Mouse (Mus musculus) CH12.LX (cell line): ENCODE data around the gene Eml3. TPM values are rescaled to one million over a fixed set of nuclear protein-coding genes. Genes with fewer than 3 reads are reported as not detected.
A peak's percentile ranks its signal among the peaks of the same experiment; 100 is the strongest.

ENCODE experiments used
- DNase-seq: peaks from one replicate; pipeline ENCODE4 v3.0.0-alpha.2; 2013; ENCODE audit errors: extremely low read depth
- H3K27ac ChIP-seq: 2 replicates; pipeline ENCODE4 v1.5.1; 2012; ENCODE audit warnings: low read depth, mild to moderate bottlenecking, control low read depth, moderate library complexity; ENCODE audit not compliant: insufficient read depth
- H3K27me3 ChIP-seq: replicated peaks from 2 replicates; pipeline ENCODE3; 2012; ENCODE audit warnings: inconsistent platforms
- H3K36me3 ChIP-seq, 2 experiments: replicated peaks in 1 of 2; 2 replicates each; pipeline versions ENCODE3 to v1.6.1; 2012; ENCODE audit warnings: inconsistent platforms in 1 of 2, low read length in 1 of 2, mild to moderate bottlenecking in 1 of 2, mixed read lengths in 1 of 2, moderate library complexity in 1 of 2; ENCODE audit not compliant: control insufficient read depth in 1 of 2, insufficient read depth in 1 of 2
- H3K4me1 ChIP-seq, 2 experiments: 2 replicates each; pipeline ENCODE4 v1.6.1; 2012; ENCODE audit warnings: inconsistent platforms in 1 of 2, moderate library complexity in 1 of 2; ENCODE audit not compliant: insufficient read depth in 2 of 2, control insufficient read depth in 1 of 2
- H3K4me2 ChIP-seq: 2 replicates; pipeline ENCODE4 v1.6.1; 2012; ENCODE audit warnings: low read depth, mild to moderate bottlenecking, control low read depth; ENCODE audit not compliant: poor library complexity, insufficient read depth, severe bottlenecking
- H3K4me3 ChIP-seq, 3 experiments: fragments of 150-350 bp in 1 of 3; sonication (generic) in 1 of 3; replicated peaks in 1 of 3; 2 replicates each; pipeline versions ENCODE3 to v1.5.1; 2011 to 2012; ENCODE audit warnings: low read depth in 2 of 3, low read length in 2 of 3, mild to moderate bottlenecking in 2 of 3, moderate library complexity in 2 of 3, control low read depth in 1 of 3, improper control_type of control experiment in 1 of 3, inconsistent platforms in 1 of 3, mixed read lengths in 1 of 3; ENCODE audit not compliant: poor library complexity in 1 of 3
- H3K79me2 ChIP-seq: replicated peaks from 2 replicates; pipeline ENCODE4 v1.6.1; 2012; ENCODE audit warnings: mild to moderate bottlenecking, moderate library complexity; ENCODE audit not compliant: control insufficient read depth, poor library complexity, insufficient read depth, severe bottlenecking; ENCODE audit errors: extremely low read depth
- H3K9ac ChIP-seq: 2 replicates; pipeline ENCODE4 v1.6.1; 2012; ENCODE audit warnings: low read depth, mild to moderate bottlenecking, control low read depth, moderate library complexity; ENCODE audit not compliant: insufficient read depth
- H3K9me3 ChIP-seq: replicated peaks from 2 replicates; pipeline ENCODE3; 2012; ENCODE audit warnings: low read length, inconsistent platforms, mixed read lengths
- BHLHE40 ChIP-seq: IDR thresholded peaks from 2 replicates; pipeline ENCODE4 v1.6.1; 2011; ENCODE audit warnings: mild to moderate bottlenecking, low read depth, low read length, improper control_type of control experiment
- CHD1 ChIP-seq: IDR thresholded peaks from 2 replicates; pipeline ENCODE4 v1.6.1; 2012; ENCODE audit warnings: low read depth, low read length, improper control_type of control experiment, inconsistent platforms
- CHD2 ChIP-seq: IDR thresholded peaks from 2 replicates; pipeline ENCODE4 v1.6.1; 2011; ENCODE audit warnings: low read length, improper control_type of control experiment
- CTCF ChIP-seq, 2 experiments: IDR thresholded peaks in 1 of 2; conservative IDR thresholded peaks in 1 of 2; 2 replicates each; pipeline ENCODE4 v1.5.1; 2011 to 2012; ENCODE audit warnings: low read depth in 2 of 2, low read length in 2 of 2, improper control_type of control experiment in 1 of 2, inconsistent platforms in 1 of 2, mild to moderate bottlenecking in 1 of 2, moderate library complexity in 1 of 2
- E2F4 ChIP-seq: IDR thresholded peaks from 2 replicates; pipeline ENCODE4 v1.6.1; 2011; ENCODE audit warnings: low read depth, low read length, improper control_type of control experiment; ENCODE audit not compliant: insufficient replicate concordance
- ELF1 ChIP-seq: IDR thresholded peaks from 2 replicates; pipeline ENCODE4 v1.6.1; 2014; ENCODE audit warnings: low read depth, mild to moderate bottlenecking, inconsistent platforms, low read length, improper control_type of control experiment
- EP300 ChIP-seq: IDR thresholded peaks from 2 replicates; pipeline ENCODE4 v1.6.1; 2011; ENCODE audit warnings: low read length, improper control_type of control experiment
- ETS1 ChIP-seq: conservative IDR thresholded peaks from 2 replicates; pipeline ENCODE4 v1.6.1; 2012; ENCODE audit warnings: low read depth, mild to moderate bottlenecking, inconsistent platforms, low read length, improper control_type of control experiment, moderate library complexity
- GABPA ChIP-seq: IDR thresholded peaks from 2 replicates; pipeline ENCODE4 v1.6.1; 2012; ENCODE audit warnings: low read depth, low read length, improper control_type of control experiment, inconsistent platforms; ENCODE audit not compliant: insufficient replicate concordance
- HCFC1 ChIP-seq: IDR thresholded peaks from 2 replicates; pipeline ENCODE4 v1.6.1; 2012; ENCODE audit warnings: low read depth, mild to moderate bottlenecking, inconsistent platforms, low read length, improper control_type of control experiment
- IRF4 ChIP-seq: IDR thresholded peaks from 2 replicates; pipeline ENCODE4 v1.6.1; 2014; ENCODE audit warnings: low read depth, mild to moderate bottlenecking, inconsistent platforms, low read length, improper control_type of control experiment
- JUN ChIP-seq: IDR thresholded peaks from 2 replicates; pipeline ENCODE4 v1.6.1; 2011; ENCODE audit warnings: low read depth, mild to moderate bottlenecking, low read length, improper control_type of control experiment, moderate library complexity; ENCODE audit not compliant: insufficient read depth
- JUND ChIP-seq: conservative IDR thresholded peaks from 2 replicates; pipeline ENCODE4 v1.6.1; 2011; ENCODE audit warnings: low read depth, low read length, improper control_type of control experiment
- KAT2A ChIP-seq: IDR thresholded peaks from 2 replicates; pipeline ENCODE4 v1.6.1; 2012; ENCODE audit warnings: low read length, improper control_type of control experiment, inconsistent platforms; ENCODE audit not compliant: insufficient replicate concordance
- MAFK ChIP-seq: IDR thresholded peaks from 2 replicates; pipeline ENCODE4 v1.6.1; 2011; ENCODE audit warnings: low read length, improper control_type of control experiment; ENCODE audit not compliant: insufficient replicate concordance
- MAX ChIP-seq: IDR thresholded peaks from 2 replicates; pipeline ENCODE4 v1.6.1; 2011; ENCODE audit warnings: low read length, improper control_type of control experiment
- MAZ ChIP-seq: IDR thresholded peaks from 2 replicates; pipeline ENCODE4 v1.6.1; 2012; ENCODE audit warnings: low read depth, mild to moderate bottlenecking, inconsistent platforms, low read length, improper control_type of control experiment, moderate library complexity
- MEF2A ChIP-seq: IDR thresholded peaks from 2 replicates; pipeline ENCODE4 v1.6.1; 2014; ENCODE audit warnings: low read depth, mild to moderate bottlenecking, inconsistent platforms, low read length, improper control_type of control experiment, borderline replicate concordance
- MXI1 ChIP-seq: IDR thresholded peaks from 2 replicates; pipeline ENCODE4 v1.6.1; 2011; ENCODE audit warnings: mild to moderate bottlenecking, low read depth, low read length, improper control_type of control experiment
- MYC ChIP-seq: IDR thresholded peaks from 2 replicates; pipeline ENCODE4 v1.6.1; 2011; ENCODE audit warnings: low read depth, mild to moderate bottlenecking, improper control_type of control experiment, low read length
- NELFE ChIP-seq: IDR thresholded peaks from 2 replicates; pipeline ENCODE4 v1.6.1; 2011; ENCODE audit warnings: low read depth, low read length, improper control_type of control experiment
- NRF1 ChIP-seq: IDR thresholded peaks from 2 replicates; pipeline ENCODE4 v1.6.1; 2014; ENCODE audit warnings: low read depth, mild to moderate bottlenecking, inconsistent platforms, low read length, improper control_type of control experiment, moderate library complexity
- PAX5 ChIP-seq: IDR thresholded peaks from 2 replicates; pipeline ENCODE4 v1.6.1; 2012; ENCODE audit warnings: low read length, inconsistent platforms, mixed read lengths
- POLR2A ChIP-seq: IDR thresholded peaks from 2 replicates; pipeline ENCODE4 v1.6.1; 2011; ENCODE audit warnings: low read depth, mild to moderate bottlenecking, improper control_type of control experiment, low read length
- POLR2AphosphoS2 ChIP-seq: IDR thresholded peaks from 2 replicates; pipeline ENCODE4 v1.6.1; 2011; ENCODE audit warnings: low read depth, low read length, improper control_type of control experiment
- RAD21 ChIP-seq: IDR thresholded peaks from 2 replicates; pipeline ENCODE4 v1.6.1; 2011; ENCODE audit warnings: low read depth, mild to moderate bottlenecking, low read length, improper control_type of control experiment, moderate library complexity
- RCOR1 ChIP-seq: conservative IDR thresholded peaks from 2 replicates; pipeline ENCODE4 v1.6.1; 2012; ENCODE audit warnings: low read depth, mild to moderate bottlenecking, inconsistent platforms, low read length, improper control_type of control experiment
- SIN3A ChIP-seq: IDR thresholded peaks from 2 replicates; pipeline ENCODE4 v1.6.1; 2012; ENCODE audit warnings: low read length, improper control_type of control experiment, inconsistent platforms
- SMC3 ChIP-seq: IDR thresholded peaks from 2 replicates; pipeline ENCODE4 v1.6.1; 2011; ENCODE audit warnings: low read depth, low read length, improper control_type of control experiment
- TBP ChIP-seq: conservative IDR thresholded peaks from 2 replicates; pipeline ENCODE4 v1.6.1; 2011; ENCODE audit warnings: low read depth, low read length, improper control_type of control experiment
- TCF12 ChIP-seq: IDR thresholded peaks from 2 replicates; pipeline ENCODE4 v1.6.1; 2014; ENCODE audit warnings: low read depth, mild to moderate bottlenecking, inconsistent platforms, low read length, improper control_type of control experiment
- UBTF ChIP-seq: IDR thresholded peaks from 2 replicates; pipeline ENCODE4 v1.6.1; 2012; ENCODE audit warnings: low read depth, mild to moderate bottlenecking, inconsistent platforms, low read length, improper control_type of control experiment, moderate library complexity
- USF1 ChIP-seq: IDR thresholded peaks from 2 replicates; pipeline ENCODE4 v1.6.1; 2014; ENCODE audit warnings: low read depth, mild to moderate bottlenecking, inconsistent platforms, low read length, improper control_type of control experiment
- USF2 ChIP-seq: conservative IDR thresholded peaks from 2 replicates; pipeline ENCODE4 v1.6.1; 2011; ENCODE audit warnings: low read depth, low read length, improper control_type of control experiment
- ZC3H11A ChIP-seq: IDR thresholded peaks from 2 replicates; pipeline ENCODE4 v1.6.1; 2012; ENCODE audit warnings: low read depth, mild to moderate bottlenecking, inconsistent platforms, low read length, improper control_type of control experiment
- ZKSCAN1 ChIP-seq: IDR thresholded peaks from 2 replicates; pipeline ENCODE4 v1.6.1; 2012; ENCODE audit warnings: low read depth, inconsistent platforms, low read length, improper control_type of control experiment, borderline replicate concordance
- ZMIZ1 ChIP-seq: IDR thresholded peaks from 2 replicates; pipeline ENCODE4 v1.6.1; 2012; ENCODE audit warnings: low read depth, mild to moderate bottlenecking, inconsistent platforms, low read length, improper control_type of control experiment
- ZNF384 ChIP-seq: IDR thresholded peaks from 2 replicates; pipeline ENCODE4 v1.6.1; 2012; ENCODE audit warnings: low read depth, low read length, improper control_type of control experiment, inconsistent platforms
- dilution Hi-C: fragments of 300-500 bp; cut with MboI; formaldehyde crosslinking; loops from 2 replicates; pipeline ENCODE4 v1.14.3; 2020; ENCODE audit warnings: low sequenced_read_pairs; ENCODE audit not compliant: extremely low pct_unique_long_range_greater_than_20kb, extremely low pct_ligation_motif_present
- in situ Hi-C: fragments of 300-500 bp; cut with MboI; formaldehyde crosslinking; loops from 3 replicates; pipeline ENCODE4 v1.14.3; 2019; ENCODE audit warnings: low sequenced_read_pairs, low pct_ligation_motif_present, low pct_unique_long_range_greater_than_20kb, mixed read lengths
- polyA plus RNA-seq: library from polyadenylated mRNA; unstranded; fragments of >175 nt; gene quantifications from 2 replicates; pipeline ENCODE4 v1.2.1, GENCODE M21; 2012; ENCODE audit warnings: low read depth; ENCODE audit not compliant: insufficient read length
- total RNA-seq, 2 experiments: library from RNA; depleted of rRNA; stranded (reverse); fragments of 300-350 nt in 1 of 2; fragments of >200 nt in 1 of 2; gene quantifications; 2 replicates each; pipeline ENCODE4 v1.2.3; 2012 to 2014

The Eml3 gene
- total and polyA plus RNA-seq, 3 experiments: 18.7 to 37.3 (median 33.3) TPM

DNA sequence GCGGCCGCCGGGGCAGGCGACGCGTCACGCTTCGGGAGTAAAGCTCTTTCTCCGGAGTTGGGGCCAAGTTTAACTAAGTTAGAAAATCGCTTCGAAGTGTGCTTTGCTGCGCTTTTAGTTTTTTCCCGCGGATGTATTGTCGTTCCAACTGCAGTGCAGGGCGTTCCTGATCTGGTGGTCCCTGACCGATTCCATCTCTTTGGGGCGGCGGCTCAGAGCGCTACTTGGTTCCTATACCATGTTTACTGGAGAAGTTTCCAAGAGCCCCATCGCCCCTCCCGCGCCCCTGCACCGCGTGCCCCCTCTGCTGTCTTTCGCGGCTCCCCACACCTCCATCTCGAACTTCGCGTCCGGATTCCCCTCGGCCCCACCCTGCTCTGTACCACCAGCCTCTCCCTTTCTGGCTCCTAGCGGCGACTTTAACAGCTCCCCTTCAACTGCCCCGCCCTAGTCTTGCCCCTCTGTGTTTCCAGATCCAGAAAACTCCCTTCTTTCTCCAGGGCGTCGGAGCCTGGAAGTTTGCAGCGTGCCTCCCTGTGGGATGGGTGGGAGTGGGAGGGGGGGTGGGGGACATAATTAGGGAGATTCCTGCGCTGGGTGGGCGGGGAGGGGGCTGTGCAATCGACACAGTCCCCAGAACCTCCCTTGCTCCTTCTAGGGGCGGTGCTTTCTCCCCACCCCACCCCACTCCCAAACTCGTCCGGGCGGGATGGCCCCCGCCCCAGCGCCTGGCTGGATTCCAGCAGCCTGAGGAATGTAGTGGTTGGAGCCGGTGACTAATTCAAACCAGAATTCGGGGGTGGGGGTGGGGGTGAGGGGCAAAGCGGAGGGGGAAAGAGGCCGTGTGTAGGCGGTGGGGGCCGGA, 60.4 kb downstream of the Eml3 start:
- peaks cover 14% of the 10 kb centered on the region for H3K27me3 ChIP-seq
- dilution Hi-C loops (no loop called here), in situ Hi-C loops (loop anchor here (5.0 to 10.0 kb wide), 2 partner anchors 65 to 88 kb away; no protein-coding TSS in a partner anchor)
- peaks cover 31 to 76% of the 10 kb centered on the region in 2 experiments for H3K4me1 ChIP-seq
- no peak for TF ChIP-seq ZMIZ1
- TF ChIP-seq KAT2A: no peak
- TF ChIP-seq RAD21: no peak
- no peak for TF ChIP-seq E2F4
- no peak for TF ChIP-seq ELF1
- no peak for TF ChIP-seq HCFC1
- no peak for TF ChIP-seq NRF1
- no peak for TF ChIP-seq GABPA
- no peak for TF ChIP-seq JUND
- TF ChIP-seq ETS1: no peak
- no peak for TF ChIP-seq ZNF384
- TF ChIP-seq USF1: no peak
- no peak for TF ChIP-seq EP300
- no peak for TF ChIP-seq RCOR1
- TF ChIP-seq UBTF: 0 out of 2 replicates have a peak, but pooled peaks have one; percentile 24
- TF ChIP-seq POLR2AphosphoS2: no peak
- no peak; the same call in 1 of the 2 replicates for TF ChIP-seq MXI1
- no peak for TF ChIP-seq USF2
- no peak for TF ChIP-seq NELFE
- TF ChIP-seq MAZ: peak; percentile 42; the same call in 1 of the 2 replicates
- no peak for TF ChIP-seq CHD2
- TF ChIP-seq PAX5: no peak
- TF ChIP-seq ZKSCAN1: no peak
- TF ChIP-seq TCF12: no peak
- peak; percentile 10; the same call in 1 of the 2 replicates for TF ChIP-seq SMC3
- TF ChIP-seq JUN: no peak
- 0 out of 2 replicates have a peak, but pooled peaks have one; percentile 1 for TF ChIP-seq BHLHE40
- TF ChIP-seq MAX: no peak
- TF ChIP-seq ZC3H11A: no peak
- TF ChIP-seq SIN3A: no peak; the same call in 1 of the 2 replicates
- TF ChIP-seq MAFK: no peak
- no peak for TF ChIP-seq IRF4
- TF ChIP-seq MEF2A: no peak
- TF ChIP-seq CTCF (conservative IDR thresholded peaks at IDR 0.05 in 1 of 2, IDR thresholded peaks at IDR 0.05 in 1 of 2; ENCODE audit: low read depth in 2 of 2, low read length in 2 of 2): peak in 1 of 2 experiments; percentile 31; a peak in 1 of 4 replicates
- TF ChIP-seq POLR2A: no peak
- TF ChIP-seq CHD1: 0 out of 2 replicates have a peak, but pooled peaks have one; percentile 35
- no peak for TF ChIP-seq TBP
- no peak for TF ChIP-seq MYC
- H3K27ac ChIP-seq: peak overlapping the region; percentile 50; the same call in 1 of the 2 replicates
- no peaks in the 10 kb centered on the region for H3K36me3 ChIP-seq
- no peaks in the 10 kb centered on the region for H3K9me3 ChIP-seq
- peak overlapping the region; percentile 52 to 95 (median 73) for H3K4me3 ChIP-seq
- peak overlapping the region; percentile 83 for H3K9ac ChIP-seq
- DNase-seq: no peak
- H3K79me2 ChIP-seq: peaks cover 25% of the 10 kb centered on the region
- peak overlapping the region; percentile 45 for H3K4me2 ChIP-seq
